Mouse (Mus musculus): ENCODE measurements around the gene Senp2. TPM values are rescaled to one million over a fixed set of nuclear protein-coding genes. Genes with fewer than 3 reads are reported as not detected.
A peak's percentile ranks its signal among the peaks of the same experiment; 100 is the strongest.

Gene Senp2
- total and polyA plus RNA-seq, 3 experiments, result 37.8 to 60.8 (median 42.8) TPM

- H3K27ac ChIP-seq (ENCODE audit: insufficient read depth, low read depth), result no peak overlapping the region
Measured at GRCm38 (mm10) chr16:22058871-22059270, 49.6 kb downstream of the Senp2 start.

GRCm38 (mm10) chr16:22060416-22060815, 51.1 kb downstream of the Senp2 start:
- H3K4me1 ChIP-seq (ENCODE audit: control insufficient read depth in 1 of 2, insufficient read depth in 2 of 2), result peaks cover 9 to 23% of the 10 kb centered on the region in 2 experiments
- TF ChIP-seq TCF12 (IDR thresholded peaks at IDR 0.05; ENCODE audit: low read depth, low read length) (no peak), PAX5 (IDR thresholded peaks at IDR 0.05; ENCODE audit: low read length) (no peak), MYC (IDR thresholded peaks at IDR 0.05; ENCODE audit: low read depth, low read length) (no peak), SIN3A (IDR thresholded peaks at IDR 0.05; ENCODE audit: low read length) (no peak), UBTF (IDR thresholded peaks at IDR 0.05; ENCODE audit: low read depth, low read length) (no peak), RAD21 (IDR thresholded peaks at IDR 0.05; ENCODE audit: low read depth, low read length) (no peak), USF1 (IDR thresholded peaks at IDR 0.05; ENCODE audit: low read depth, low read length) (no peak), KAT2A (IDR thresholded peaks at IDR 0.05; ENCODE audit: insufficient replicate concordance, low read length) (no peak), HCFC1 (IDR thresholded peaks at IDR 0.05; ENCODE audit: low read depth, low read length) (no peak), JUN (IDR thresholded peaks at IDR 0.05; ENCODE audit: insufficient read depth, low read depth, low read length) (no peak), TBP (conservative IDR thresholded peaks at IDR 0.05; ENCODE audit: low read depth, low read length) (no peak), ZC3H11A (IDR thresholded peaks at IDR 0.05; ENCODE audit: low read depth, low read length) (no peak), NELFE (IDR thresholded peaks at IDR 0.05; ENCODE audit: low read depth, low read length) (no peak), BHLHE40 (IDR thresholded peaks at IDR 0.05; ENCODE audit: low read depth, low read length) (no peak), MEF2A (IDR thresholded peaks at IDR 0.05; ENCODE audit: borderline replicate concordance, low read depth, low read length) (no peak)
- H3K36me3 ChIP-seq (replicated peaks in 1 of 2; ENCODE audit: control insufficient read depth in 1 of 2, insufficient read depth in 1 of 2, low read length in 1 of 2), result no peaks in the 10 kb centered on the region
- no peaks in the 10 kb centered on the region for H3K27me3 ChIP-seq (replicated peaks)
- H3K9me3 ChIP-seq (replicated peaks; ENCODE audit: low read length), result no peaks in the 10 kb centered on the region
- in situ Hi-C loops (cut with MboI; ENCODE audit: low pct_ligation_motif_present, low pct_unique_long_range_greater_than_20kb, low sequenced_read_pairs) (no loop called here), dilution Hi-C loops (cut with MboI; ENCODE audit: extremely low pct_ligation_motif_present, extremely low pct_unique_long_range_greater_than_20kb, low sequenced_read_pairs) (no loop called here)
- no peak overlapping the region for H3K4me2 ChIP-seq (ENCODE audit: insufficient read depth, low read depth, poor library complexity, severe bottlenecking)
- no peak for DNase-seq (ENCODE audit: extremely low read depth)
- no peaks in the 10 kb centered on the region for H3K79me2 ChIP-seq (replicated peaks; ENCODE audit: control insufficient read depth, extremely low read depth, insufficient read depth, poor library complexity, severe bottlenecking)
- no peak overlapping the region for H3K4me3 ChIP-seq (replicated peaks in 1 of 3; ENCODE audit: low read depth in 2 of 3, low read length in 2 of 3, poor library complexity in 1 of 3)
- no peak overlapping the region for H3K27ac ChIP-seq (ENCODE audit: insufficient read depth, low read depth)
- no peak overlapping the region for H3K9ac ChIP-seq (ENCODE audit: insufficient read depth, low read depth)

More at GRCm38 (mm10) chr16:22058871-22059270, 49.6 kb downstream of the Senp2 start:
- TF ChIP-seq ZNF384 (IDR thresholded peaks at IDR 0.05; ENCODE audit: low read depth, low read length) (peak; percentile 79), JUND (conservative IDR thresholded peaks at IDR 0.05; ENCODE audit: low read depth, low read length) (no peak), KAT2A (IDR thresholded peaks at IDR 0.05; ENCODE audit: insufficient replicate concordance, low read length) (no peak), CHD1 (IDR thresholded peaks at IDR 0.05; ENCODE audit: low read depth, low read length) (no peak)
- no peak overlapping the region for H3K4me3 ChIP-seq (replicated peaks in 1 of 3; ENCODE audit: low read depth in 2 of 3, low read length in 2 of 3, poor library complexity in 1 of 3)
- peaks cover 9 to 23% of the 10 kb centered on the region in 2 experiments for H3K4me1 ChIP-seq (ENCODE audit: control insufficient read depth in 1 of 2, insufficient read depth in 2 of 2)
- H3K9ac ChIP-seq (ENCODE audit: insufficient read depth, low read depth), result no peak overlapping the region
- H3K9me3 ChIP-seq (replicated peaks; ENCODE audit: low read length), result no peaks in the 10 kb centered on the region
- in situ Hi-C loops (cut with MboI; ENCODE audit: low pct_ligation_motif_present, low pct_unique_long_range_greater_than_20kb, low sequenced_read_pairs) (no loop called here), dilution Hi-C loops (cut with MboI; ENCODE audit: extremely low pct_ligation_motif_present, extremely low pct_unique_long_range_greater_than_20kb, low sequenced_read_pairs) (no loop called here)
- no peak overlapping the region for H3K4me2 ChIP-seq (ENCODE audit: insufficient read depth, low read depth, poor library complexity, severe bottlenecking)
- no peaks in the 10 kb centered on the region for H3K79me2 ChIP-seq (replicated peaks; ENCODE audit: control insufficient read depth, extremely low read depth, insufficient read depth, poor library complexity, severe bottlenecking)
- DNase-seq (ENCODE audit: extremely low read depth), result no peak
- H3K27me3 ChIP-seq (replicated peaks), result no peaks in the 10 kb centered on the region
- H3K36me3 ChIP-seq (replicated peaks in 1 of 2; ENCODE audit: control insufficient read depth in 1 of 2, insufficient read depth in 1 of 2, low read length in 1 of 2), result no peaks in the 10 kb centered on the region

Measured in CH12.LX (cell line).